Mouse (Mus musculus) heart, embryonic 16.5 days (tissue): Measurements from ENCODE around the gene Adgra1. TPM values are rescaled to one million over a fixed set of nuclear protein-coding genes. Genes with fewer than 3 reads are reported as not detected.

Experiments used
- ATAC-seq: fragments of 200-750 bp; cut with Nextera tagmentation; replicated peaks from 2 replicates; pipeline ENCODE4 v1.8.0; 2017; ENCODE audit warnings: moderate number of reproducible peaks; ENCODE audit not compliant: insufficient read depth, low FRiP score; ENCODE audit errors: extremely low read depth
- H3K27ac ChIP-seq: fragments of 300-500 bp; sonication (generic); 2 replicates; pipeline ENCODE4 v1.5.1; 2014; ENCODE audit warnings: mild to moderate bottlenecking, low read length, control low read depth, moderate library complexity
- H3K27me3 ChIP-seq: fragments of 300-500 bp; sonication (generic); 2 replicates; pipeline ENCODE4 v1.6.1; 2014; ENCODE audit warnings: low read length, mixed read lengths; ENCODE audit not compliant: control insufficient read depth, insufficient read depth
- H3K36me3 ChIP-seq: fragments of 300-500 bp; sonication (generic); 2 replicates; pipeline ENCODE4 v1.6.1; 2014; ENCODE audit not compliant: control insufficient read depth, insufficient read depth
- H3K4me1 ChIP-seq: fragments of 300-500 bp; sonication (generic); 2 replicates; pipeline ENCODE4 v1.6.1; 2014; ENCODE audit warnings: low read length, mixed read lengths; ENCODE audit not compliant: control insufficient read depth, insufficient read depth
- H3K4me2 ChIP-seq: fragments of 300-500 bp; sonication (generic); 2 replicates; pipeline ENCODE4 v1.6.1; 2014; ENCODE audit warnings: low read depth, mild to moderate bottlenecking, control low read depth, low read length
- H3K4me3 ChIP-seq: fragments of 300-500 bp; sonication (generic); 2 replicates; pipeline ENCODE4 v1.5.1; 2014; ENCODE audit warnings: mild to moderate bottlenecking, control low read depth, low read length
- H3K9ac ChIP-seq: fragments of 300-500 bp; sonication (generic); 2 replicates; pipeline ENCODE4 v1.6.1; 2014; ENCODE audit warnings: low read length, control low read depth
- H3K9me3 ChIP-seq: fragments of 300-500 bp; sonication (generic); replicated peaks from 2 replicates; pipeline ENCODE4 v1.6.1; 2016; ENCODE audit warnings: low read length; ENCODE audit not compliant: control insufficient read depth
- WGBS: fragments of 180-500 bp; shearing (Covaris S2); extraction: QIAGEN DNeasy Blood & Tissue Kit; methylation state at CpG from one replicate; pipeline ENCODE4 v1.1.7; 2014; 5-methylcytosine and 5-hydroxymethylcytosine counted together
- polyA plus RNA-seq: library from polyadenylated mRNA; unstranded; fragments of >200 nt; fragmentation: Nextera tagmentation; extraction: Ambion mirVana; gene quantifications from 2 replicates; pipeline ENCODE4 v1.2.1, GENCODE M21; 2015

Adgra1 gene
- polyA plus RNA-seq, 1 experiment from 2014 or later: not detected

- 0 out of 2 replicates have a peak, but pooled peaks cover 2% of the 10 kb centered on the region for H3K27me3 ChIP-seq
- H3K9ac ChIP-seq: no peak overlapping the region
- WGBS: 45% methylated on average over 5 of the region's 5 CpGs
- no peak overlapping the region for H3K4me2 ChIP-seq
- H3K36me3 ChIP-seq: no peaks in the 10 kb centered on the region
- no peaks in the 10 kb centered on the region for H3K4me1 ChIP-seq
- no peak for ATAC-seq
- no peak overlapping the region for H3K27ac ChIP-seq
- no peak overlapping the region for H3K4me3 ChIP-seq
- peaks cover 3% of the 10 kb centered on the region; the same call in 1 of the 2 replicates for H3K9me3 ChIP-seq
Measured at GRCm38 (mm10) chr7:139843140-139843539, 9.2 kb downstream of the Adgra1 start.

GRCm38 (mm10) chr7:139843776-139844175, 9.8 kb downstream of the Adgra1 start:
- H3K4me3 ChIP-seq: no peak overlapping the region
- ATAC-seq: no peak
- WGBS: 24% methylated on average over 5 of the region's 5 CpGs
- H3K9ac ChIP-seq: no peak overlapping the region
- H3K27ac ChIP-seq: no peak overlapping the region
- no peak overlapping the region for H3K4me2 ChIP-seq
- no peaks in the 10 kb centered on the region for H3K4me1 ChIP-seq
- H3K36me3 ChIP-seq: no peaks in the 10 kb centered on the region
- peaks cover 3% of the 10 kb centered on the region; the same call in 1 of the 2 replicates for H3K9me3 ChIP-seq
- 0 out of 2 replicates have a peak, but pooled peaks cover 2% of the 10 kb centered on the region for H3K27me3 ChIP-seq

GRCm38 (mm10) chr7:139845101-139845500, 11.1 kb downstream of the Adgra1 start:
- Histone ChIP-seq H3K4me3 (no peak overlapping the region), H3K9me3 (peaks cover 3% of the 10 kb centered on the region; the same call in 1 of the 2 replicates), H3K9ac (no peak overlapping the region), H3K4me2 (no peak overlapping the region), H3K27ac (no peak overlapping the region), H3K36me3 (no peaks in the 10 kb centered on the region), H3K4me1 (no peaks in the 10 kb centered on the region), H3K27me3 (0 out of 2 replicates have a peak, but pooled peaks cover 4% of the 10 kb centered on the region)
- 64% methylated on average over 2 of the region's 2 CpGs for whole genome bisulfite sequencing
- no peak for ATAC-seq

- Histone ChIP-seq H3K36me3 (no peaks in the 10 kb centered on the region), H3K9me3 (no peaks in the 10 kb centered on the region), H3K9ac (no peak overlapping the region), H3K4me2 (no peak overlapping the region), H3K4me1 (no peaks in the 10 kb centered on the region), H3K4me3 (no peak overlapping the region), H3K27me3 (peaks cover 4% of the 10 kb centered on the region), H3K27ac (no peak overlapping the region)
- 50% methylated on average over 6 of the region's 6 CpGs for WGBS
- no peak for ATAC-seq
Measured at GRCm38 (mm10) chr7:139850152-139850551, 16.2 kb downstream of the Adgra1 start.

GRCm38 (mm10) chr7:139850677-139851076, 16.7 kb downstream of the Adgra1 start:
- ATAC-seq: no peak
- WGBS: 65% methylated on average over 5 of the region's 5 CpGs
- Histone ChIP-seq H3K36me3 (no peaks in the 10 kb centered on the region), H3K4me1 (no peaks in the 10 kb centered on the region), H3K27me3 (peaks cover 4% of the 10 kb centered on the region), H3K9ac (no peak overlapping the region), H3K27ac (no peak overlapping the region), H3K4me2 (no peak overlapping the region), H3K4me3 (no peak overlapping the region), H3K9me3 (no peaks in the 10 kb centered on the region)

- WGBS: 63% methylated on average over 6 of the region's 6 CpGs
- Histone ChIP-seq H3K9ac (no peak overlapping the region), H3K4me2 (no peak overlapping the region), H3K4me1 (no peaks in the 10 kb centered on the region), H3K27ac (no peak overlapping the region), H3K27me3 (peaks cover 4% of the 10 kb centered on the region), H3K36me3 (no peaks in the 10 kb centered on the region), H3K9me3 (no peaks in the 10 kb centered on the region), H3K4me3 (no peak overlapping the region)
- ATAC-seq: no peak
Measured at GRCm38 (mm10) chr7:139851098-139851497, 17.1 kb downstream of the Adgra1 start.

GRCm38 (mm10) chr7:139855261-139855660, 21.3 kb downstream of the Adgra1 start:
- ATAC-seq: no peak
- Histone ChIP-seq H3K36me3 (no peaks in the 10 kb centered on the region), H3K9me3 (no peaks in the 10 kb centered on the region), H3K4me2 (no peak overlapping the region), H3K4me1 (no peaks in the 10 kb centered on the region), H3K27me3 (peaks cover 2% of the 10 kb centered on the region), H3K4me3 (no peak overlapping the region), H3K9ac (no peak overlapping the region), H3K27ac (no peak overlapping the region)
- WGBS: 75% methylated on average over 11 of the region's 11 CpGs

- no peak for ATAC-seq
- H3K9me3 ChIP-seq: no peaks in the 10 kb centered on the region
- no peaks in the 10 kb centered on the region for H3K4me1 ChIP-seq
- no peaks in the 10 kb centered on the region for H3K27me3 ChIP-seq
- no peak overlapping the region for H3K4me2 ChIP-seq
- no peaks in the 10 kb centered on the region for H3K36me3 ChIP-seq
- H3K27ac ChIP-seq: no peak overlapping the region
- H3K9ac ChIP-seq: no peak overlapping the region
- 22% methylated on average over 3 of the region's 3 CpGs for WGBS
- H3K4me3 ChIP-seq: no peak overlapping the region
Measured at GRCm38 (mm10) chr7:139861411-139861810, 27.4 kb downstream of the Adgra1 start.

- WGBS: 61% methylated on average over 2 of the region's 2 CpGs
- Histone ChIP-seq H3K9ac (no peak overlapping the region), H3K4me3 (no peak overlapping the region), H3K4me1 (no peaks in the 10 kb centered on the region), H3K36me3 (no peaks in the 10 kb centered on the region), H3K27me3 (no peaks in the 10 kb centered on the region), H3K9me3 (no peaks in the 10 kb centered on the region), H3K27ac (no peak overlapping the region), H3K4me2 (no peak overlapping the region)
- no peak for ATAC-seq
Measured at GRCm38 (mm10) chr7:139863076-139863475, 29.1 kb downstream of the Adgra1 start.
